Mouse (Mus musculus): ENCODE measurements around the gene Fam126a. TPM values are rescaled to one million over a fixed set of nuclear protein-coding genes. Genes with fewer than 3 reads are reported as not detected.

Fam126a gene
- total and polyA plus RNA-seq, 3 experiments, result 30.0 to 51.1 (median 34.7) TPM

GRCm38 (mm10) chr5:23889461-23889860 lies 141.0 kb downstream of the Fam126a start:
- peak; percentile 5 to 33 (median 13); a peak in 3 of 6 replicates for TF ChIP-seq CTCF (IDR thresholded peaks at IDR 0.05 in 2 of 3, conservative IDR thresholded peaks at IDR 0.05 in 1 of 3; ENCODE audit: control insufficient read depth in 1 of 3, insufficient read depth in 1 of 3, low read depth in 2 of 3, low read length in 3 of 3, poor library complexity in 1 of 3, severe bottlenecking in 1 of 3)
- TF ChIP-seq E2F4 (IDR thresholded peaks at IDR 0.05; ENCODE audit: borderline replicate concordance, low read depth, low read length), result no peak
- TF ChIP-seq SMC3 (IDR thresholded peaks at IDR 0.05; ENCODE audit: low read depth, low read length), result peak; percentile 24; the same call in 1 of the 2 replicates
- TF ChIP-seq TCF12 (IDR thresholded peaks at IDR 0.05; ENCODE audit: low read depth, low read length), result no peak
- no peak overlapping the region for H3K4me3 ChIP-seq (ENCODE audit: control insufficient read depth in 1 of 2, insufficient read depth in 1 of 2, low read depth in 2 of 2, low read length in 2 of 2)
- H3K27me3 ChIP-seq (ENCODE audit: control insufficient read depth in 1 of 2, insufficient read depth in 2 of 2, low read length in 2 of 2), result no peaks in the 10 kb centered on the region; a peak in 2 of 4 replicates
- H3K36me3 ChIP-seq (ENCODE audit: control insufficient read depth in 1 of 2, insufficient read depth in 2 of 2, low read length in 2 of 2), result peaks cover 0 to 6% of the 10 kb centered on the region in 2 experiments; a peak in 1 of 4 replicates
- H3K4me1 ChIP-seq (ENCODE audit: control insufficient read depth in 1 of 2, insufficient read depth in 2 of 2, low read length in 2 of 2), result peaks cover 7 to 11% of the 10 kb centered on the region in 2 experiments
- no peak overlapping the region for H3K9ac ChIP-seq (ENCODE audit: control insufficient read depth, low read depth, low read length, poor library complexity, severe bottlenecking)
- DNase-seq (ENCODE audit: low read depth, low spot score), result peak; percentile 35
- no peak overlapping the region for H3K27ac ChIP-seq (ENCODE audit: control insufficient read depth, low read depth, low read length)
- H3K79me2 ChIP-seq (ENCODE audit: control insufficient read depth, insufficient read depth, low read length, poor library complexity), result no peaks in the 10 kb centered on the region
- no peaks in the 10 kb centered on the region for H3K9me3 ChIP-seq (replicated peaks; ENCODE audit: insufficient read depth, low read length)

DNA sequence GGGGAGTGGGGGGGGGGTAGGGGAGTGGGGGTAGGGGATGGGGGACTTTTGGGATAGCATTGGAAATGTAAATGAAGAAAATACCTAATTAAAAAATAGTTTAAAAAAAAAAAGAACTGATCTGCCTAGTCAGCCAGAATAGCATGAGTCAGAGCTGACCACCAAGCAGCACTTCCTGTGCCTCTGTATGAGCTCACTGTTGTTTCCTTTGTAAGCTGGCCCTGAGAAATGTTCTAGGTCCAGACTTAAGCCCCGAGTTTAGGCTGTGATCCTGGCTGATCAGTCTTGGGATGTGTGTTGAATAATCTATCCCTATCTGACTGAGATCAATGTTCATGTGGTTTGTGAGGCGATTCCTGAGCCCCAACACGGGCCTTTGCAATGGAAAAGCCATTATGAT lies 143.4 kb downstream of the Fam126a start:
- no peak for TF ChIP-seq USF1 (IDR thresholded peaks at IDR 0.05; ENCODE audit: low read depth, low read length)
- TF ChIP-seq SIN3A (IDR thresholded peaks at IDR 0.05; ENCODE audit: low read length), result no peak
- no peak for TF ChIP-seq NELFE (IDR thresholded peaks at IDR 0.05; ENCODE audit: low read depth, low read length)
- no peak for TF ChIP-seq BHLHE40 (IDR thresholded peaks at IDR 0.05; ENCODE audit: borderline replicate concordance, low read depth, low read length)
- TF ChIP-seq GATA1 (IDR thresholded peaks at IDR 0.05; ENCODE audit: low read depth, low read length), result no peak
- TF ChIP-seq MAX (IDR thresholded peaks at IDR 0.05; ENCODE audit: low read length), result no peak
- no peak for TF ChIP-seq TCF12 (IDR thresholded peaks at IDR 0.05; ENCODE audit: low read depth, low read length)
- TF ChIP-seq HCFC1 (IDR thresholded peaks at IDR 0.05; ENCODE audit: low read depth, low read length), result no peak
- no peak for TF ChIP-seq MAZ (IDR thresholded peaks at IDR 0.05; ENCODE audit: low read depth, low read length)
- no peak for TF ChIP-seq TAL1 (IDR thresholded peaks at IDR 0.05; ENCODE audit: low read length)
- no peak for TF ChIP-seq MEF2A (IDR thresholded peaks at IDR 0.05; ENCODE audit: extremely low read depth, insufficient replicate concordance, low read depth, low read length, poor library complexity, severe bottlenecking)
- no peak for TF ChIP-seq CTCF (IDR thresholded peaks at IDR 0.05 in 2 of 3, conservative IDR thresholded peaks at IDR 0.05 in 1 of 3; ENCODE audit: control insufficient read depth in 1 of 3, insufficient read depth in 1 of 3, low read depth in 2 of 3, low read length in 3 of 3, poor library complexity in 1 of 3, severe bottlenecking in 1 of 3)
- no peak for TF ChIP-seq GABPA (IDR thresholded peaks at IDR 0.05; ENCODE audit: low read depth, low read length)
- TF ChIP-seq MYB (IDR thresholded peaks at IDR 0.05; ENCODE audit: low read depth, low read length), result no peak
- TF ChIP-seq MXI1 (IDR thresholded peaks at IDR 0.05; ENCODE audit: low read depth, low read length), result no peak
- no peak for TF ChIP-seq POLR2AphosphoS2 (IDR thresholded peaks at IDR 0.05; ENCODE audit: low read length)
- no peaks in the 10 kb centered on the region for H3K36me3 ChIP-seq (ENCODE audit: control insufficient read depth in 1 of 2, insufficient read depth in 2 of 2, low read length in 2 of 2)
- no peak overlapping the region for H3K4me3 ChIP-seq (ENCODE audit: control insufficient read depth in 1 of 2, insufficient read depth in 1 of 2, low read depth in 2 of 2, low read length in 2 of 2)
- no peaks in the 10 kb centered on the region for H3K9me3 ChIP-seq (replicated peaks; ENCODE audit: insufficient read depth, low read length)
- no peaks in the 10 kb centered on the region; a peak in 2 of 4 replicates for H3K27me3 ChIP-seq (ENCODE audit: control insufficient read depth in 1 of 2, insufficient read depth in 2 of 2, low read length in 2 of 2)
- no peak overlapping the region for H3K27ac ChIP-seq (ENCODE audit: control insufficient read depth, low read depth, low read length)
- H3K79me2 ChIP-seq (ENCODE audit: control insufficient read depth, insufficient read depth, low read length, poor library complexity), result no peaks in the 10 kb centered on the region
- no peaks in the 10 kb centered on the region for H3K4me1 ChIP-seq (ENCODE audit: control insufficient read depth in 1 of 2, insufficient read depth in 2 of 2, low read length in 2 of 2)
- H3K9ac ChIP-seq (ENCODE audit: control insufficient read depth, low read depth, low read length, poor library complexity, severe bottlenecking), result no peak overlapping the region
- DNase-seq (ENCODE audit: low read depth, low spot score), result no peak
